Mouse (Mus musculus) limb, embryonic 13.5 days (tissue): Measurements from ENCODE around the gene Ccdc33. TPM values are rescaled to one million over a fixed set of nuclear protein-coding genes. Genes with fewer than 3 reads are reported as not detected.
A peak's percentile ranks its signal among the peaks of the same experiment; 100 is the strongest.

Experiments
- ATAC-seq: fragments of 200-750 bp; cut with Nextera tagmentation; 2 replicates; pipeline ENCODE4 v1.8.0; 2017; ENCODE audit warnings: low read depth, moderate number of reproducible peaks, moderate TSS enrichment; ENCODE audit not compliant: low FRiP score
- H3K27ac ChIP-seq: fragments of 300-500 bp; sonication (generic); 2 replicates; pipeline ENCODE4 v1.5.1; 2015; ENCODE audit warnings: inconsistent platforms, mild to moderate bottlenecking, moderate library complexity
- H3K27me3 ChIP-seq: fragments of 300-500 bp; sonication (generic); 2 replicates; pipeline ENCODE4 v1.6.1; 2015; ENCODE audit warnings: mild to moderate bottlenecking, inconsistent platforms
- H3K36me3 ChIP-seq: fragments of 300-500 bp; sonication (generic); 2 replicates; pipeline ENCODE4 v1.6.1; 2015; ENCODE audit warnings: inconsistent platforms, mild to moderate bottlenecking, moderate library complexity
- H3K4me1 ChIP-seq: fragments of 300-500 bp; sonication (generic); 2 replicates; pipeline ENCODE4 v1.6.1; 2015; ENCODE audit warnings: inconsistent platforms
- H3K4me2 ChIP-seq: fragments of 300-500 bp; sonication (generic); replicated peaks from 2 replicates; pipeline ENCODE4 v1.6.1; 2015; ENCODE audit warnings: inconsistent platforms, mild to moderate bottlenecking, moderate library complexity
- H3K4me3 ChIP-seq: fragments of 300-500 bp; sonication (generic); 2 replicates; pipeline ENCODE4 v1.5.1; 2015; ENCODE audit warnings: moderate library complexity, mild to moderate bottlenecking, inconsistent platforms
- H3K9ac ChIP-seq: fragments of 300-500 bp; sonication (generic); 2 replicates; pipeline ENCODE4 v1.6.1; 2015; ENCODE audit warnings: mild to moderate bottlenecking, inconsistent platforms
- H3K9me3 ChIP-seq: fragments of 300-500 bp; sonication (generic); 2 replicates; pipeline ENCODE4 v1.6.1; 2016; ENCODE audit warnings: inconsistent platforms
- WGBS: fragments of 180-500 bp; shearing (Covaris S2); methylation state at CpG from one replicate; pipeline ENCODE4 v1.1.7; 2015; 5-methylcytosine and 5-hydroxymethylcytosine counted together
- polyA plus RNA-seq: library from polyadenylated mRNA; unstranded; fragments of >200 nt; fragmentation: Nextera tagmentation; extraction: Ambion mirVana; gene quantifications from 2 replicates; pipeline ENCODE4 v1.2.1, GENCODE M21; 2015

The Ccdc33 gene
- polyA plus RNA-seq, 1 experiment from 2014 or later, result 0.20 TPM

GRCm38 (mm10) chr9:58038500-58039168 is 80.0 kb downstream of the Ccdc33 start:
- Histone ChIP-seq H3K4me1 (peaks cover 46% of the 10 kb centered on the region), H3K4me3 (no peak overlapping the region), H3K9me3 (no peaks in the 10 kb centered on the region), H3K27ac (no peak overlapping the region), H3K27me3 (peaks cover 26% of the 10 kb centered on the region), H3K36me3 (no peaks in the 10 kb centered on the region), H3K4me2 (no peak overlapping the region), H3K9ac (no peak overlapping the region)
- 29% methylated on average over 19 of the region's 19 CpGs for WGBS
- peak; percentile 39; the same call in 1 of the 2 replicates for ATAC-seq

DNA sequence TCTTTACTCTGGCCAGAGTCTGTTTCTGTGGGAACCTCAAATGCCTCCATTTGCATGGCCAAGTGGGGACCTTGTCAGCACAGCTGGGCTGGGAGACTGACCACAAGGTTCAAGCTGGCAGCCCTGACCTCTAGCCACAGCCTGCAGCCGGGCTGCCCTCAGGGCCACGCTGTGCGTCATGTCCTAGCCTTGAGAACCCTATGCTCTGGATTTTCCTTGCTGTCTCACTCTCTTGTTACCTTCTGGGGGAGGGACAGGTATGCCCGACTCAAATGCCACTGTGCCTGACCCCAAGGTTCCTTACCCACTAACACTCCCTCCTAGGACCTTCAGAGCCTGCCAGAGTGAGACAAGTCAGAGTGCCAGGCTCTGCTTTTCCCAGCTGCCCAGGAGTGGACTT is 81.7 kb downstream of the Ccdc33 start:
- H3K9me3 ChIP-seq, result no peaks in the 10 kb centered on the region
- peaks cover 29% of the 10 kb centered on the region for H3K27me3 ChIP-seq
- ATAC-seq, result no peak
- no peak overlapping the region for H3K4me2 ChIP-seq
- WGBS, result 74% methylated on average over 4 of the region's 4 CpGs
- H3K4me1 ChIP-seq, result peaks cover 32% of the 10 kb centered on the region
- no peaks in the 10 kb centered on the region for H3K36me3 ChIP-seq
- H3K27ac ChIP-seq, result no peak overlapping the region
- no peak overlapping the region for H3K9ac ChIP-seq
- H3K4me3 ChIP-seq, result no peak overlapping the region

DNA sequence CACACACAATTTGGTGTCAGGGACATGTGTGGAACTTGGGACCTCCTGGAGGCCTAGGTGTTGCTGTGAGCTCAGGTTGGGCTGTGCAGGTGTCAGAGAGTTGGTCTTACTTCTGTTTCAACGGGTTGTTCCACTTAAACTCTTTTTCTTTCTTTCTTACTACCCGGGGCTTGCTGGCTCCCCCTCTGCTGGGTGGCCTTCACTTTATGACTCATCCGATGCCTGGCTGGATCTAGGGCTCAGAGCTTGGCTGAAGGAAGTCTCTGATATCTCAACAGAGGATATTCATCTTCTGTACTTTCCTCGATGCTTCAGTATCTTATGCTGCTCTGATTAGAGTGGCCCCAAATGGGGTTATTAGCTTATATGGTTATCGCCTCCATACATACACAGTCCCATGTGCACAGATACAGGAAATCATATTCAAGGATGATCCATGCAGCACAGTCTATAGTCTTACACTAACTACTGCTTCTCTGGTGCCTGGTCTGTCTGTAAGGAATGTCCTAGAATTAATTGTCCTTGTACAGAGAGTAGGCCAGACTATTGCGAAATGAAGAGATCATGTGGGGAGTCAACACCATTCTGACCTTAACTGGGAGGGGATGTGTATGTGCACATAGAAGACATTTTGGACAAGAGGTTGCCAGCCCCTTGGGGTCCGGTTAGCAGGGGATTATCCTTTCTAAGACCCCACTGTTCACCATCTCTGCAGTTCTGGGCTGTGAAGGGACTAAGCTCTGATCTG is 82.5 kb downstream of the Ccdc33 start:
- H3K4me2 ChIP-seq, result no peak overlapping the region
- H3K4me1 ChIP-seq, result peaks cover 23% of the 10 kb centered on the region
- WGBS, result 63% methylated on average over 7 of the region's 7 CpGs
- H3K9me3 ChIP-seq, result no peaks in the 10 kb centered on the region
- peaks cover 29% of the 10 kb centered on the region for H3K27me3 ChIP-seq
- no peak overlapping the region for H3K4me3 ChIP-seq
- H3K36me3 ChIP-seq, result no peaks in the 10 kb centered on the region
- no peak for ATAC-seq
- H3K27ac ChIP-seq, result no peak overlapping the region
- no peak overlapping the region for H3K9ac ChIP-seq

DNA sequence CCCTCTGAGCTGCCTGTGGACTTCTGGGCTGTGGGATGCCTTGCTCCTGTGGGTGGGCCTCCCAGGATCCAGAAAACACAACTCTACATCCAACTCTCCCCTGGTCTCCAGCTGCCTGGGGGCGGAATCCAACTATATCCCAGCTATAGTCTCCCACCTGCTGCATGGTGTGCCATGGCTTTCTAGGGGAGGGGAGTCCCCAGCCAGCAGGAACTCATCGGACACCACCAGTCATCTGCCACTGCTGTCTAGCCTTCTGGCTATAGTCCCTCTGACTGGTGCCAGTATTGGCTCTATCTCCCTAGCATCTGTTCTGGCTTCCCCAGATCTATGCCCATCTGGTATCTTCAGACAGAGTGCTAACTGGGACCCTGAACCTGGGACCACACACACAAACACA is 83.1 kb downstream of the Ccdc33 start:
- Histone ChIP-seq H3K4me1 (peaks cover 17% of the 10 kb centered on the region), H3K27ac (no peak overlapping the region), H3K27me3 (peaks cover 29% of the 10 kb centered on the region), H3K4me3 (no peak overlapping the region), H3K9me3 (no peaks in the 10 kb centered on the region), H3K9ac (no peak overlapping the region), H3K4me2 (no peak overlapping the region), H3K36me3 (no peaks in the 10 kb centered on the region)
- ATAC-seq, result no peak
- WGBS, result 78% methylated on average over 2 of the region's 2 CpGs

DNA sequence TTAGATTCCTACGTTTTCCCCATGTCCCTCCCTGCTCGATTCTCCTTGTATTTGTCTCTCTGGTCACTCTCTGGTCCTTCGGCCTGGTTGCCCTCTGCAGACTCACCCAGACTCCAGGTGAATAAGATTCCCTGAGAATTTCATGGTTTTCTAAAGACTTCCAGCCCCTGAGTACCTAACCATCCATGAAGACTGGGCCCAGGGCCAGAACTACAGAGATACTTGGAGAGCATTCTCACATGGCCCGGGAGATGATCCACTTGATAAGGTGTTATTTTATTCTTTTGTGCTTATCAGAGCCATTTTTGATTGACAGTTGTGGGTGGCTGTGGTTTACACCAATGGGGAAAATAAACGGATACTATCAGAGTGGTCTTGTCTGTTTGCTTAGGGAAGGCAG is 86.7 kb downstream of the Ccdc33 start:
- Histone ChIP-seq H3K27me3 (peaks cover 21% of the 10 kb centered on the region), H3K9me3 (no peaks in the 10 kb centered on the region), H3K36me3 (no peaks in the 10 kb centered on the region), H3K4me2 (no peak overlapping the region), H3K4me1 (no peaks in the 10 kb centered on the region), H3K9ac (no peak overlapping the region), H3K4me3 (no peak overlapping the region), H3K27ac (no peak overlapping the region)
- 83% methylated on average over 5 of the region's 5 CpGs for WGBS
- ATAC-seq, result no peak

DNA sequence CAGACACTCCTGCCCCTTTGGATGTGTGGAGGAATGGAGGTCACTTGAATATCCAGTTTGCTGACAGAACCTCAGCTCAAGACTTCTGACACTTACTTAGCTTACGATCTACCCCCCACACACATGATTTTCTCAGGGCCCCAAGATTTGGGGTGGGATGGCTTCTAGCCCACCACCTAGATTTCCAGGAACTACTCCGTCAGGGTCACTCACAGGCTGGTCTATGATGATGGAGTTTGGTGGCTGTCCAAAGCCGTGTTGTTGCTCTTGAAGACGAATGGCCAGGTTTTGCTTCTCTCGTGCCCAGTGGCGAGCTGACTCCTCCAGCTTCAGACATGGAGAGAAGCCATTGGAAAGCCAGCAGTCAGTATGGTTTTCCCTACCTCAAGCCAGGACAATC is 89.0 kb downstream of the Ccdc33 start:
- H3K27me3 ChIP-seq, result peaks cover 11% of the 10 kb centered on the region; the same call in 1 of the 2 replicates
- no peak for ATAC-seq
- H3K4me3 ChIP-seq, result no peak overlapping the region
- H3K4me1 ChIP-seq, result no peaks in the 10 kb centered on the region
- no peak overlapping the region for H3K9ac ChIP-seq
- no peaks in the 10 kb centered on the region for H3K36me3 ChIP-seq
- no peak overlapping the region for H3K27ac ChIP-seq
- H3K4me2 ChIP-seq, result no peak overlapping the region
- H3K9me3 ChIP-seq, result no peaks in the 10 kb centered on the region
- WGBS, result 86% methylated on average over 6 of the region's 6 CpGs

GRCm38 (mm10) chr9:58028841-58029240 is 89.8 kb downstream of the Ccdc33 start:
- no peak for ATAC-seq
- Histone ChIP-seq H3K4me3 (no peak overlapping the region), H3K9ac (no peak overlapping the region), H3K4me2 (no peak overlapping the region), H3K27ac (no peak overlapping the region), H3K4me1 (no peaks in the 10 kb centered on the region), H3K36me3 (no peaks in the 10 kb centered on the region), H3K9me3 (no peaks in the 10 kb centered on the region), H3K27me3 (peaks cover 11% of the 10 kb centered on the region; the same call in 1 of the 2 replicates)
- WGBS, result 66% methylated on average over 5 of the region's 5 CpGs

GRCm38 (mm10) chr9:58027426-58028180 is 91.0 kb downstream of the Ccdc33 start:
- Histone ChIP-seq H3K27ac (no peak overlapping the region), H3K36me3 (no peaks in the 10 kb centered on the region), H3K9me3 (no peaks in the 10 kb centered on the region), H3K4me3 (no peak overlapping the region), H3K9ac (no peak overlapping the region), H3K27me3 (peaks cover 7% of the 10 kb centered on the region; the same call in 1 of the 2 replicates), H3K4me1 (no peaks in the 10 kb centered on the region), H3K4me2 (no peak overlapping the region)
- WGBS, result 28% methylated on average over 2 of the region's 2 CpGs
- ATAC-seq, result no peak

GRCm38 (mm10) chr9:58025995-58026394 is 92.6 kb downstream of the Ccdc33 start:
- WGBS, result 87% methylated on average over 9 of the region's 9 CpGs
- no peak overlapping the region for H3K9ac ChIP-seq
- no peak overlapping the region for H3K4me2 ChIP-seq
- no peaks in the 10 kb centered on the region for H3K4me1 ChIP-seq
- no peak overlapping the region for H3K4me3 ChIP-seq
- no peaks in the 10 kb centered on the region for H3K36me3 ChIP-seq
- no peak overlapping the region for H3K27ac ChIP-seq
- H3K9me3 ChIP-seq, result no peaks in the 10 kb centered on the region
- peaks cover 10% of the 10 kb centered on the region; the same call in 1 of the 2 replicates for H3K27me3 ChIP-seq
- ATAC-seq, result no peak

GRCm38 (mm10) chr9:58018385-58018784 is 100.2 kb downstream of the Ccdc33 start:
- H3K4me3 ChIP-seq, result no peak overlapping the region
- no peaks in the 10 kb centered on the region for H3K36me3 ChIP-seq
- no peaks in the 10 kb centered on the region for H3K4me1 ChIP-seq
- H3K27ac ChIP-seq, result no peak overlapping the region
- H3K9ac ChIP-seq, result no peak overlapping the region
- no peak for ATAC-seq
- H3K27me3 ChIP-seq, result 0 out of 2 replicates have a peak, but pooled peaks cover 3% of the 10 kb centered on the region
- WGBS, result 84% methylated on average over 5 of the region's 5 CpGs
- no peak overlapping the region for H3K4me2 ChIP-seq
- H3K9me3 ChIP-seq, result no peaks in the 10 kb centered on the region

- ATAC-seq, result no peak
- Histone ChIP-seq H3K4me2 (no peak overlapping the region), H3K27ac (no peak overlapping the region), H3K4me3 (no peak overlapping the region), H3K9me3 (no peaks in the 10 kb centered on the region), H3K27me3 (0 out of 2 replicates have a peak, but pooled peaks cover 3% of the 10 kb centered on the region), H3K9ac (no peak overlapping the region), H3K36me3 (no peaks in the 10 kb centered on the region), H3K4me1 (no peaks in the 10 kb centered on the region)
- WGBS, result 71% methylated on average over 3 of the region's 3 CpGs
Measured at GRCm38 (mm10) chr9:58016962-58017361, 101.7 kb downstream of the Ccdc33 start.

DNA sequence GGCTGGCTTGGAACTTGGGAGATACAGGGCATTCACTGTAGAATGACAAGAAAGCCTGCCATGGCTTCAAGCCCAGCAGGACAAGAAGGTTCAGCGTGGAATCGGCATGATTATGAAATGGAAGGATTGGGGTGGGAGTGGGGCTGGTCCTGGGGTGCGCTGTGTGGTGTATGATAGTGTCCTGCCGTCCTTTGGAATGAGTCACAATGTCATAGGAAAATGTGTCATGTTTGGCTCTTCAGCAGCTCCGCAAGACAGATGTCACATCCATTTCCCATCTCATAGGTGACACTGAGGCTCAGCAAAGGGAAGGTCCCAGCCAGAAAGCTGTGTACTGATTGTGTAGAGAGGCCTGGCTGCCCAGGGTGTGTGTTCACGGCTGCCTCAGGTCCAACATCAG is 102.8 kb downstream of the Ccdc33 start:
- 93% methylated on average over 6 of the region's 6 CpGs for WGBS
- H3K4me3 ChIP-seq, result no peak overlapping the region
- H3K9me3 ChIP-seq, result no peaks in the 10 kb centered on the region
- no peak overlapping the region for H3K9ac ChIP-seq
- no peaks in the 10 kb centered on the region for H3K27me3 ChIP-seq
- H3K4me2 ChIP-seq, result no peak overlapping the region
- H3K27ac ChIP-seq, result no peak overlapping the region
- no peak for ATAC-seq
- no peaks in the 10 kb centered on the region for H3K36me3 ChIP-seq
- peaks cover 5% of the 10 kb centered on the region for H3K4me1 ChIP-seq
